Mouse (Mus musculus) myocyte (in vitro differentiated cells): ENCODE data around the gene Cd300ld5. TPM values are rescaled to one million over a fixed set of nuclear protein-coding genes. Genes with fewer than 3 reads are reported as not detected.

Experiments
- H3K27me3 ChIP-seq: one replicate; pipeline ENCODE4 v1.6.1; 2011; ENCODE audit not compliant: control insufficient read depth, insufficient read depth, insufficient read length
- H3K36me3 ChIP-seq: one replicate; pipeline ENCODE4 v1.6.1; 2011; ENCODE audit not compliant: control insufficient read depth, insufficient read depth
- H3K4me2 ChIP-seq: one replicate; pipeline ENCODE4 v1.6.1; 2011; ENCODE audit warnings: low read depth, control low read depth
- H3K4me3 ChIP-seq: one replicate; pipeline ENCODE4 v1.5.1; 2011; ENCODE audit warnings: mild to moderate bottlenecking, control low read depth, moderate library complexity
- H3K79me2 ChIP-seq: one replicate; pipeline ENCODE4 v1.6.1; 2011; ENCODE audit not compliant: control insufficient read depth, insufficient read depth
- H3ac ChIP-seq: one replicate; pipeline ENCODE4 v1.6.1; 2011; ENCODE audit not compliant: control insufficient read depth, insufficient read length
- CEBPB ChIP-seq: IDR thresholded peaks from 2 replicates; pipeline ENCODE4 v1.6.1; 2011; ENCODE audit warnings: mild to moderate bottlenecking, moderate library complexity; ENCODE audit not compliant: poor library complexity, insufficient read depth, severe bottlenecking
- E2F4 ChIP-seq: IDR thresholded peaks from one replicate; pipeline ENCODE4 v1.6.1; 2011; ENCODE audit warnings: mild to moderate bottlenecking, control low read depth, moderate library complexity; ENCODE audit not compliant: insufficient read depth
- MAX ChIP-seq: IDR thresholded peaks from one replicate; pipeline ENCODE4 v1.6.1; 2011; ENCODE audit warnings: low read depth, mild to moderate bottlenecking, control low read depth
- MYOD1 ChIP-seq, 3 experiments: IDR thresholded peaks; one replicate each; pipeline ENCODE4 v1.6.1; 2011; ENCODE audit warnings: control low read depth in 2 of 3, low read depth in 2 of 3, mild to moderate bottlenecking in 2 of 3, moderate library complexity in 1 of 3; ENCODE audit not compliant: insufficient read length in 2 of 3, control insufficient read depth in 1 of 3
- MYOG ChIP-seq, 3 experiments: IDR thresholded peaks; one replicate each; pipeline ENCODE4 v1.6.1; 2011; ENCODE audit warnings: control low read depth in 2 of 3, low read depth in 2 of 3, mild to moderate bottlenecking in 2 of 3; ENCODE audit not compliant: insufficient read length in 2 of 3, control insufficient read depth in 1 of 3, insufficient read depth in 1 of 3
- POLR2A ChIP-seq: IDR thresholded peaks from one replicate; pipeline ENCODE4 v1.6.1; 2011; ENCODE audit warnings: low read depth, mild to moderate bottlenecking, control low read depth, moderate library complexity; ENCODE audit not compliant: insufficient read length
- POLR2AphosphoS2 ChIP-seq: IDR thresholded peaks from one replicate; pipeline ENCODE4 v1.6.1; 2011; ENCODE audit warnings: low read depth, control low read depth; ENCODE audit not compliant: insufficient read length
- REST ChIP-seq: IDR thresholded peaks from one replicate; pipeline ENCODE4 v1.6.1; 2011; ENCODE audit warnings: mild to moderate bottlenecking, control low read depth, moderate library complexity; ENCODE audit not compliant: insufficient read depth, insufficient read length
- SRF ChIP-seq: IDR thresholded peaks from one replicate; pipeline ENCODE4 v1.6.1; 2011; ENCODE audit warnings: low read depth; ENCODE audit not compliant: control insufficient read depth, insufficient read length
- TCF12 ChIP-seq: IDR thresholded peaks from one replicate; pipeline ENCODE4 v1.6.1; 2011; ENCODE audit warnings: mild to moderate bottlenecking, control low read depth; ENCODE audit not compliant: poor library complexity, insufficient read depth, severe bottlenecking
- TCF3 ChIP-seq: IDR thresholded peaks from one replicate; pipeline ENCODE4 v1.6.1; 2011; ENCODE audit warnings: low read depth, control low read depth; ENCODE audit not compliant: insufficient read length
- USF1 ChIP-seq: IDR thresholded peaks from one replicate; pipeline ENCODE4 v1.6.1; 2011; ENCODE audit warnings: low read depth, mild to moderate bottlenecking, control low read depth, moderate library complexity
- polyA plus RNA-seq: library from polyadenylated mRNA; unstranded; fragments of >200 nt; fragmentation: generic; extraction: Trizol; gene quantifications from one replicate; pipeline ENCODE4 v1.2.1, GENCODE M21; 2012; ENCODE audit warnings: missing spikeins

Cd300ld5 gene
- polyA plus RNA-seq, 1 experiment = 0.16 TPM

- H3K79me2 ChIP-seq = no peaks in the 10 kb centered on the region
- no peaks in the 10 kb centered on the region for H3K27me3 ChIP-seq
- no peak for TF ChIP-seq TCF12
- TF ChIP-seq SRF = no peak
- no peak for TF ChIP-seq MYOG (IDR thresholded peaks at IDR 0.05; ENCODE audit: control insufficient read depth in 1 of 3, insufficient read depth in 1 of 3, insufficient read length in 2 of 3, low read depth in 2 of 3)
- TF ChIP-seq MYOD1 (IDR thresholded peaks at IDR 0.05; ENCODE audit: control insufficient read depth in 1 of 3, insufficient read length in 2 of 3, low read depth in 2 of 3) = no peak
- TF ChIP-seq USF1 = no peak
- TF ChIP-seq E2F4 = no peak
- TF ChIP-seq POLR2A = no peak
- no peak for TF ChIP-seq REST
- TF ChIP-seq POLR2AphosphoS2 = no peak
- TF ChIP-seq CEBPB = no peak
- TF ChIP-seq MAX = no peak
- TF ChIP-seq TCF3 = no peak
- no peak within 1 kb of the TSS for H3K4me2 ChIP-seq
- H3ac ChIP-seq = no peak within 1 kb of the TSS
- H3K4me3 ChIP-seq = no peak within 1 kb of the TSS
- no peaks in the 10 kb centered on the region for H3K36me3 ChIP-seq
These were observed 24.5 kb upstream of the Cd300ld5 start, which contains the start of gene Cd300e for GRCm38 (mm10) chr11:115062077-115062476. Cd300e (minus strand) TSS chr11:115062177.

GRCm38 (mm10) chr11:115059797-115060196 lies 22.2 kb upstream of the Cd300ld5 start:
- Histone ChIP-seq H3K4me2 (no peak overlapping the region), H3K79me2 (no peaks in the 10 kb centered on the region), H3K27me3 (no peaks in the 10 kb centered on the region), H3ac (no peak overlapping the region), H3K36me3 (no peaks in the 10 kb centered on the region), H3K4me3 (no peak overlapping the region)
- TF ChIP-seq TCF12 (no peak), MYOD1 (IDR thresholded peaks at IDR 0.05; ENCODE audit: control insufficient read depth in 1 of 3, insufficient read length in 2 of 3, low read depth in 2 of 3) (no peak), E2F4 (no peak), MAX (no peak), POLR2A (no peak), TCF3 (no peak), MYOG (IDR thresholded peaks at IDR 0.05; ENCODE audit: control insufficient read depth in 1 of 3, insufficient read depth in 1 of 3, insufficient read length in 2 of 3, low read depth in 2 of 3) (no peak), REST (no peak), POLR2AphosphoS2 (no peak)

- H3ac ChIP-seq = no peak overlapping the region
- TF ChIP-seq MAX = no peak
- no peak for TF ChIP-seq SRF
- TF ChIP-seq MYOG (IDR thresholded peaks at IDR 0.05; ENCODE audit: control insufficient read depth in 1 of 3, insufficient read depth in 1 of 3, insufficient read length in 2 of 3, low read depth in 2 of 3) = no peak
- TF ChIP-seq MYOD1 (IDR thresholded peaks at IDR 0.05; ENCODE audit: control insufficient read depth in 1 of 3, insufficient read length in 2 of 3, low read depth in 2 of 3) = no peak
- no peak for TF ChIP-seq E2F4
- no peak for TF ChIP-seq USF1
- TF ChIP-seq CEBPB = no peak
- no peak for TF ChIP-seq POLR2A
- no peak for TF ChIP-seq REST
- TF ChIP-seq TCF12 = no peak
- TF ChIP-seq POLR2AphosphoS2 = no peak
- no peak for TF ChIP-seq TCF3
- no peaks in the 10 kb centered on the region for H3K79me2 ChIP-seq
- H3K4me3 ChIP-seq = no peak overlapping the region
- H3K27me3 ChIP-seq = no peaks in the 10 kb centered on the region
- no peaks in the 10 kb centered on the region for H3K36me3 ChIP-seq
- H3K4me2 ChIP-seq = no peak overlapping the region
These were observed 21.1 kb upstream of the Cd300ld5 start for GRCm38 (mm10) chr11:115058701-115059100.

- Histone ChIP-seq H3K4me3 (no peak overlapping the region), H3ac (no peak overlapping the region), H3K36me3 (no peaks in the 10 kb centered on the region), H3K4me2 (no peak overlapping the region), H3K79me2 (no peaks in the 10 kb centered on the region), H3K27me3 (no peaks in the 10 kb centered on the region)
- TF ChIP-seq CEBPB = no peak
- TF ChIP-seq REST = no peak
- TF ChIP-seq E2F4 = no peak
- no peak for TF ChIP-seq POLR2AphosphoS2
- TF ChIP-seq MAX = no peak
- no peak for TF ChIP-seq MYOG (IDR thresholded peaks at IDR 0.05; ENCODE audit: control insufficient read depth in 1 of 3, insufficient read depth in 1 of 3, insufficient read length in 2 of 3, low read depth in 2 of 3)
- no peak for TF ChIP-seq USF1
- no peak for TF ChIP-seq POLR2A
- TF ChIP-seq MYOD1 (IDR thresholded peaks at IDR 0.05; ENCODE audit: control insufficient read depth in 1 of 3, insufficient read length in 2 of 3, low read depth in 2 of 3) = no peak
- no peak for TF ChIP-seq TCF3
- no peak for TF ChIP-seq SRF
These were observed 17.0 kb upstream of the Cd300ld5 start for GRCm38 (mm10) chr11:115054537-115054936.

GRCm38 (mm10) chr11:115052991-115053390 lies 15.4 kb upstream of the Cd300ld5 start:
- Histone ChIP-seq H3K4me2 (no peak overlapping the region), H3K4me3 (no peak overlapping the region), H3ac (no peak overlapping the region), H3K79me2 (no peaks in the 10 kb centered on the region), H3K27me3 (no peaks in the 10 kb centered on the region), H3K36me3 (no peaks in the 10 kb centered on the region)
- TF ChIP-seq REST = no peak
- TF ChIP-seq CEBPB = no peak
- no peak for TF ChIP-seq POLR2A
- TF ChIP-seq E2F4 = no peak
- TF ChIP-seq MYOD1 (IDR thresholded peaks at IDR 0.05; ENCODE audit: control insufficient read depth in 1 of 3, insufficient read length in 2 of 3, low read depth in 2 of 3) = no peak
- no peak for TF ChIP-seq SRF
- no peak for TF ChIP-seq USF1
- TF ChIP-seq TCF12 = no peak
- no peak for TF ChIP-seq MYOG (IDR thresholded peaks at IDR 0.05; ENCODE audit: control insufficient read depth in 1 of 3, insufficient read depth in 1 of 3, insufficient read length in 2 of 3, low read depth in 2 of 3)
- TF ChIP-seq POLR2AphosphoS2 = no peak
- TF ChIP-seq TCF3 = no peak
- no peak for TF ChIP-seq MAX
